Mouse (Mus musculus): Measurements from ENCODE around the gene Gm9936. TPM values are rescaled to one million over a fixed set of nuclear protein-coding genes. Genes with fewer than 3 reads are reported as not detected.
"Not testable (repeated sequence)": the region's sequence is repeated elsewhere in the genome, so short reads cannot be mapped to it uniquely, and the experiment has no call there.

The Gm9936 gene
- total RNA-seq, 2 experiments from 2014 or later: 0.14 to 0.17 TPM

DNA sequence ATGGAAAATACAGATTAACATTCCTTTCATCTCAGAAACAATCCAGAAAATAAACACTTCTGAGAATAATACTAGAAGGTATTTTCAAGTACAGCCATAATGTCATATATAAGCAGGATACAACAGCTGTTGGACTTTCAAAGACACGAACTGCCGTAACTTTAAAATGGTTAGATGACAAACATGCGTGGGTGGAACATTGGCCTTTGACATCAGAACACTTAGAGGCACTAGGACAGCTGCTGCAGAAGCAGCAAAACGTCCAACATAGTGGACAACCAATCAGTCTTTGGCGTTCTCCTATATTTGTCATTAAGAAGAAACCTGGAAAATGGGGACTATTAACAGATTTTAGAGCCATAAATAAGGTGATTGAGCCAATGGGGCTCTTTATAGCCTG, 18.0 kb downstream of the Gm9936 start:
- not testable (repeated sequence) for DNase-seq (ENCODE audit: low spot score in 2 of 2)

DNA sequence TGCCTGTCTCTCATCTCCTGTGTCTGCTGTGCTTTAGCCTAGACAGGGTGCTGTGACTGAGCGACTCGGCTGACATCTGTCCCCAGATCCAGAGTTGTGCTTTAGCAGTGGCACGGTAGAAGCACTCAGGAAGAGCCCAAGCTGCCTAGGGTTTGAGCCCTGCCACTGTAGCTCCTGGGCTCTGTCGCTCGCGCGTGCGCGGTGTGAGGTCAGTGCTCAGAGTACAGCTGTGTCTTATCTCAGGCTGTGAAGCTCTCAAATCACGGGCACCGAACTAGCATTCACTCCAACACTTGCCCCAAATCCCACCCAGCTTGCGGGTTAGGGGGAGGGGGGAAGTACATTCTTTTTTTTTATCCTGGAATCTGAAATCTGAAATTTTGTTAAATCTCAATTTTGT, 21.6 kb downstream of the Gm9936 start:
- no peak for DNase-seq (ENCODE audit: low spot score in 2 of 2)

DNA sequence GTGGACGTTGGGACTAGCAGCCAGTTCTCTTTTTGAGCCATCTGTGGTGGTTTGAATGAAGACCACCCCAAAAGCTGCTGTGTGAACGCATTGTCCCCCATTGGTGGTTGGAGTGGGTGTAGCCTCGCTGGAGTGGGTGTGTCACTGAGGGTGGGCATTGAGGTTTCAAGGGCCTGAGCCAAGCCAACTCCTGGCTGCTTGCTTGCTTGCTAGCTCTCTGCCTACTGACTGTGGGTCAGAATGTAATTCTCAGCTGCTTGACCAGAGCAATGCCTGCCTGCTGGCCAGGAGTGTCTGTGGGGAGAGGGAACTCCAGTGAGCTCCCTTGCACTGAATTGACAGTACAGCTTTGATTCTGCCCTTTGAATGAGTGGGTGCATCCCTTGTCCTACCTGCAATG, 28.7 kb downstream of the Gm9936 start:
- DNase-seq (ENCODE audit: low spot score in 2 of 2): no peak

DNA sequence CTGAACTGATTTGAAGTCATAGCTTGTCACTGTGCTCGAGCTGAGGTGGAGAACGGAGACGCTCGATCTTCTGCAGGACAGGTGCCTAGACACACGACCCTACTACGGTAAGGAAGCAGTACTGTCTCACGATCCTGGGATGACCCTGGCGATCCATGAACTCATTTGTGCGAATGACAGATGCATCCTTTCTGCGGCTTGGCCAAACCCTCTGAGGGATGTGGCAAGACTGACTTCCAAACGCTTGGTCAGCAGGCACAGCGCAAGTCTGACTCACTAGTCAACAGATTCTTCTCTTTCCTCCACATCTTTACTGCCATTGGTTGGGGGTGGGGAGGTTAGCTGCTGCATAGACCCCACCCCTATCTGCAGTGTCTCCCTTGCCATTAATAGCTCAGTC, 31.1 kb downstream of the Gm9936 start:
- DNase-seq (ENCODE audit: low spot score in 2 of 2): no peak

DNA sequence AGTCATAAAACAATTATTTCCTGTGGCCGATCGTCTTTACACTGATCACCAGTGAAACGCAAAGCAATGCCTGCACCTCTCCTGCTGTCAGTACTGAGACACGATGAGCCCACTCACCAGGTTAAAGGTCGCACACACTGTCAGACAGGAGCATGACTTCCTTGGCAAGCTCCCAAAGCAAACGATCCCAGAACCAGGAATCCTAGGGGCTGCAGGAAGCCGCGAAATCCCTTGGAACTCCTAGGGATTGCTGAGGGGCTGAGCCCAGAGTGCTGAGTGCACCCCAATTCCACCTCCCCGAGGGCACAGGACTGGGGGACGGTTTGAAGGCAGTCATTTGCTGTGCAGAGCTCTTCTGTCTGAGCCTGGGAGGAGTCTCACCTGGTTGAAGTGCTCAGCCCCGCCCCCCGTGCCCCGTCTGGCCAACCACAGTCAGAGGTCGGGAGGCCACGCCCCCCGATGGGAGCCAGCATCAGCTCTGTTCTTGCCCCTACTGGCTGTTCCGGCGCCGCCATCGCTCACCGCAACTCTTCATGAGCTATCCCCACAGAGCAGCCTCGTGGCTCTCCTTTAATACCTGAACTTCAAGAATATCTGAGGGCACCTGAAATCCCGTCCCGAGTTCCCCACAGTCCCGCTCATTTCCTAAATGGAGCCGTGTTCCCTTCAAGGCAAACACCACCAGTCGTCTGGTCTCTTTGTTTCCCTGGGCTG, 32.3 kb downstream of the Gm9936 start:
- DNase-seq (ENCODE audit: low spot score in 2 of 2): peak in 1 of 2 experiments; percentile 55

DNA sequence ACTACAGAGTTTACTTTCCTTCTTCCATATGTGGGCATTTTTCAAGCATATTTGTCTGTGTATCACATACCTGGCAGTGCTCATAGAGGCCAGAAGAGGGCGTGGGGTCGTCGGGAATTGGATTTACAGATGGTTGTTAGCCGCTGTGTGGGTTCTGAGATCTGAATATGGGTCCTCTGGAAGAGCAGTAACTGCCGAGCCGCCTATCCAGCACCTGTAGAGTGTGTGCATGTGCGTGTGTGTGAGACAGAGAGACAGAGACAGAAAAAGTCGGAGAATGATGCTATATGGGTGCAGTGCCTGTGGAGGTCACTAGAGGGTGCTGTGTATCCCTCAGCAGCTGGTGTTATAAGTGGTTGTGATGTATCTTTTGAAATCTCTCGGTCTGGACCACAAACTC, 34.3 kb downstream of the Gm9936 start:
- no peak for DNase-seq (ENCODE audit: low spot score in 2 of 2)

DNA sequence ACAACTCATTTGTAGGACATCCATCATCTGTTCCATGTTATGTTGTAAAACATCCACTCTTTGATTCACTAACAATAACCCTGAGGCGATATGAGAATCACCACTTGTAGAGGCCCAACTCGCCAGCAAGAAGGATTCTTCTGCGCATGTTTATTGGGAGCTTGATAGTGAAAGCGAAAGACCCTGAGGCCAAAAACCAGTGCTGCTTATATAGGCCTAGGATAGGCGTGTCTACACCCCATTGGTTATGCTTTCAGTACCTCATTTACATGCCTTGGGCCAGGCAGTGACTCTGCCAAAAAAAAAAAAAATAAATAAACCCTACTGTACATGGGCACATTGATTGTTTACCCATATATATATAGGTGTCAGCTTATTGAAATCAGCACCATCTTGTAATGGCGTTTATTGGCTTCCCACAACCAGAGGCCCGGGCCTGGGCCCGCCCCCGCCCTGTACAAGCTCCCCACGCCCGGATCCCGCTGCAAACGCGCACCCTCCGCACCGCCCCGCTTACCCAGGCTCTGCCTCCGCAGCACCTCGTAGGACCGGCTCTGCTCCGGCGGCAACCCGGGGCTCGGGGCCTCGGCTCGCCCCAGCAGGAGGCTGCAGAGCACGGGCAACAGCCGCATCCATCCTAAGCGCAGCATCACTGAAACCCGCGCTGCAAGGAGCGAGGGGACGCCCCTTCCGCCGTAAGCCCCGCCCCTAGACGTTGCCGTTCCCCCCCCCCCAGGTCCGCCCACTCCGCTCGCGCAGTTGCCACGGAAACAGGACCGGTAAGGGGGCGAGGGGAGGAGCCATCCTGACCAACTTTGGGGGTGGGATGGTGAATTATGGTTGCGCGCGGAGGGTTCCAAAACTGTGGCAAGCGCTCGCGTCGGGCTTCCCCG, 35.4 kb downstream of the Gm9936 start, which contains the start of gene 1500011B03Rik:
1500011B03Rik (minus strand) TSS at position 673 of the 893 bp plus-strand sequence.
- DNase-seq (ENCODE audit: low spot score in 2 of 2): peak; percentile 42 to 53

DNA sequence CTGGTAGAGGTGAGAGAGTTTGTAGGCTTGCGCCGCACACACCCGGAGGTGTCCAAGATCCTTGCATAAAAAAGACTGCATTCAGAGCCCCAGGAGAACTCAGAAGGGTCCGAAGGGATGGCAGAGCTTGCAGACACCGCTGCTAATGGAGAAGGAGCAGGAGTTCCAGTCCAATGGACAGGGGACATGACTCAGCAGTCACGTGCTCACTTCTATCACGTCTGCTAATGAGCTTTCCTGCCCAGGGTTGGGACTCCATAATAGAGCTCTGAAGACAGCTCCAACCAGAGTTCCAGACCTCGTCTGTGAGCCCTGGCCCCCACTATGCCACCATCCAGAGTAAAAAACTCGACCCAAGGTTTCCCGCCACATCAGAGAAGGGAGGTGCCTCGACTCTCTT, 40.4 kb downstream of the Gm9936 start:
- no peak for DNase-seq (ENCODE audit: low spot score in 2 of 2)

DNA sequence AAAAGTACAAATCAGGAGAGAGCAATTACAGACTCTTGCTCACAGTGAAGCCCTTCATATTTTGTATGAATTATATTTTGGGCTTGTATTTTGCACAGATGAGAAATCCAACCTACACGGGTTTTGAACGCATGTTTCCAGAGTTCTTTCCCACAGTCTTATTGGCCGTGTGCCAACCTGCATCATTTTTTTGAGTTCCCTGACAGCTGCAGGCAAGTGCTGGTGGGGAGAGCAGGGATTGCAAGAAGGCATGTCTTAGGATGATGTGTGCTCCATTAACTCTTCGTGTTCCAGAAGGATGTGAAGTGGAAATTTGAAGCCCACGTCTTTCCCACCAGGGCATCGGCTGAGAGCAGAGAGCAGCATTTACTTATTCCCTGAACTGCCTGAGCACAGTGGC, 41.9 kb downstream of the Gm9936 start:
- DNase-seq (ENCODE audit: low spot score in 2 of 2): no peak

DNA sequence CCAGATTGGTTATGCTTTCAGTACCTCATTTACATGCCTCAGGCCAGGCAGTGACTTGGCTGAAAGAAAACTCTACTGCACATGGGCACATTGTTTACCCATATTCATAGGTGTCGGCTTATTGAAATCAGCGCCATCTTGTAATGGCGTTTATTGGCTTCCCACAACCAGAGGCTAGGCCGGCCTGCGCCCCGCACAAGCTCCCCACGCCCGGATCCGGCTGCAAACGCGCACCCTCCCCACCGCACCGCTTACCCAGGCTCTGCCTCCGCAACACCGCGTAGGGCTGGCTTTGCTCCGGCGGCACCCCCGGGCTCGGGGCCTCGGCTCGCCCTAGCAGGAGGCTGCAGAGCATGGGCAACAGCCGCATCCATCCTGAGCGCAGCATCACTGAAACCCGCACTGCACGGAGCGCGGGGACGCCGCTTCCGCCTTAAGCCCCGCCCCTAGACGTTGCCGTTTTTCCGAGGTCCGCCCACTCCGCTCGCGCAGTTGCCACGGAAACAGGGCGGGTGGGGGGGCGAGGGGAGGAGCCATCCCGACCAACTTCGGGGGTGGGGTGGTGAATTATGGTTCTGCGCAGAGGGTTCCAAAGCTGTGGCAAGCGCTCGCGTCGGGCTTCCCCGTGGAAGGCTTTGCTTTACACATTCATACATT, 44.8 kb downstream of the Gm9936 start:
- peak; percentile 57 to 68 for DNase-seq (ENCODE audit: low spot score in 2 of 2)

DNA sequence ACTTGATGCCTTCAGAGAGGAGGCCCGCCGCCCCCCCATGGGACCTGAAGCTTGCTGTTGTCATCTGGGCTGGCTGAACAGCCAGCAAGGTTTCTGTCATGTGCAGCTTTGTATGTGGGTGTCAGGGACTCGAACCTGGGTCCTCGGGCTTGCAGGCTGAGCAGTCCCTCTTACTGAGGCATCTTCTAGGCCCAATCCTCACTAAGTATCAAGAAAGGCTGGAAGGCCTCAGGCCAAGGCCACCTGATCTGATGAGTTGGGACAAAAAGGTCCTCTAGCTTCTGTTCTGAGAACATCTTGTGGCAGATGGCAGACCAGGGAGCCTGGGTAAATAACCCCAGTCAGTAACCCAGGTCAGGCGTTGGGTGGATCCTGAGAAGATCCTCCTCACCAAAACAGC, 48.7 kb downstream of the Gm9936 start:
- no peak for DNase-seq (ENCODE audit: low spot score in 2 of 2)

DNA sequence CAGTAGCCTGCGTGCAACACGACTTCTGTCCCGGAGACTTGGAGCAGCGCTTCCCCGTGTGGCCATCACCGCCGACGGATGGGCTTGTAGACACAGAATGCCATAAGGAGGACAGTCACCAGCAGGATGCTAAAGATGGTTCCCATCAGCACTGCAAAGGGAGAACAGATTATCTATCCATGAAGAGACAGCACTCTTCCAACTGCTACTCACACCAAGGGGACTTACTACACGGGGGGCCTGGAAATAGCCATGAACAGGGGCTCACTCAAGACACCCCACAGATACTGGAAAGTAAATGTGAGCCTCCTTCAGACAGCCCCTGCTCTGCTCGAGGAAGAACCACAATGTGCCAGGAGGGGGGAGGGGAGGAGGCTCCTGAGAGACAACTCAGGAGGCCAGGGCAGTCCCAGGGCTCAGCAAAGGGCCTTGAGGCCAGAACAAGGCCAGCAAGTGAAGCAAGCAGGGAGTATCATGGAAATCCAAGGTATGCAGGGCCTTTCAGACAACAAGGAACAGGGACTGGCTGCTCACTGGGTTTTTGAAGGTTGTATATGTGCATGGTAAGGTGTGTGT, 49.2 kb downstream of the Gm9936 start:
- DNase-seq (ENCODE audit: low spot score in 2 of 2): peak in 1 of 2 experiments; percentile 31

DNA sequence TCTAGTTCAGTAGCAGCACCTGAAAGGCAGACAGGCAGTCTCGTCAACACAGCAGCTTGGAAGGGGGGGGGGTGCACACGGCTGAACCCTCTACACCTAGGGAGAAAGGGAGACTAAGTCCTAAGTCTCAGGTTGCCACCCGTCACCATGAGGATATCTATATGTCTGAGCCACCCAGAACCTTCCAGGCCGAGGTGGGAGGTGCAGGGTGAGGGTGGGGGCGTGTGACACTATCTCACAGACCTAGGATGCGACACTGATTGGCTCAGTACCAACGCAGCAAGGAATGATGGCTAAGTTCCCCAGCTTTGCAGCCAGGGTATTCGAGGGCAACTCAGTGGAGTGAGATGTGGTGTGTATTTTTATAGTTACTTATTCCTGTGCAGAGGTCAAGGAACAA, 50.1 kb downstream of the Gm9936 start:
- DNase-seq (ENCODE audit: low spot score in 2 of 2): no peak

DNA sequence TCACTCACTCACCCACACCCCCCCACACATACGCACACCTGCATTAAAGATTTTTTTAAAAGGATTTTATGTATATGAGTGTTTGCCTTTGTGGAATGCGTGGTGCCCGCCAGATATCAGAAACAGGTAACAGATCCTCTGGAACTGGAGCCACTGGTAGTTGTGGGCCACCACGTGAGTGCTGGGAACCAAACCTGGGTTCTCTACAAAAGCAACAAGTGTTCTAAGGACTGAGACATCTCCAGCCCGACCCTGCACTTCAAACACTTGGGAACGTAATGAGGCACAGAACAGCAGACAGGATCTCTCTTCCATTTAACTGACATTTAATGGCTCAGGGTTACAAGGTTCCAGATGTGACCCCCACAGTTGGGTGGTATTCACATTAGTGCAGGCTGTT, 50.6 kb downstream of the Gm9936 start:
- no peak for DNase-seq (ENCODE audit: low spot score in 2 of 2)

DNA sequence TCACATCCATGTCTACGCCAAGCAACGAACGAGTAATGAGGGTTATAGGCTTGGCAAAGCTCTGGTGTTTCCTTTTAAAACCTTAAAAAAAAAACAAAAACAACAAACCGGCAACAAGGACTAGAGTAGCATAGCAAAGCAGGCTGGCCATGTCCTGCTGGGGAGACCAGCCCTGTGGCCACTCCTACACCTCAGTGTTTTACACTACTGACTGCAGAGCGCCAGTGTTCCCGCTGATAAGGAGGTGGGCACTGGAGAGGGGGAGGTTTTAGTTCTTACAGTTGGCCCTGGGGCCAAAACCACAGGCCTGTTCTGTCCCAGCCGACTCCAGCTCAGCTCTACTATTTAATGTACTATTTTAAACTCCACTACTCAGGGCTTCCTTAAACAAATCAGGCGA, 51.0 kb downstream of the Gm9936 start:
- DNase-seq (ENCODE audit: low spot score in 2 of 2): no peak

DNA sequence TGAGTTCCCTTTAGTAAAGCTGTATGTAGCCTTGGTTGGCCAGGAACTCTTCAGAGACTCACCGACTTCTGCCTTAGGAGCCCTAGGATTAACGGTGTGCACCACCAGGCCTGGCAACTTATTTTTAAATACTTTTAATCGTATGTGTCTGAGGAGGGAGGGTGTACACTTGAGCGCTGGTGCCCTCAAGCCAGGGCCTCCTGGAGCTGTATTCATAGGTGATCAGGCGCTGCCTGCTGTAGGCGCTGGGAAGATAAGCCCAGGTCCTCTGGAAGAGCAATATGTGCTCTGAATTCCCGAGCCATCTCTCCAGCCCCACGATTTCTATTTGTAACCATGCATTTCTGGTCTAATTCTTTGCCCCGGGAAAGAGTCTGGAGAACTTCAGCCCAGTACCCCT, 51.4 kb downstream of the Gm9936 start:
- DNase-seq (ENCODE audit: low spot score in 2 of 2): no peak

DNA sequence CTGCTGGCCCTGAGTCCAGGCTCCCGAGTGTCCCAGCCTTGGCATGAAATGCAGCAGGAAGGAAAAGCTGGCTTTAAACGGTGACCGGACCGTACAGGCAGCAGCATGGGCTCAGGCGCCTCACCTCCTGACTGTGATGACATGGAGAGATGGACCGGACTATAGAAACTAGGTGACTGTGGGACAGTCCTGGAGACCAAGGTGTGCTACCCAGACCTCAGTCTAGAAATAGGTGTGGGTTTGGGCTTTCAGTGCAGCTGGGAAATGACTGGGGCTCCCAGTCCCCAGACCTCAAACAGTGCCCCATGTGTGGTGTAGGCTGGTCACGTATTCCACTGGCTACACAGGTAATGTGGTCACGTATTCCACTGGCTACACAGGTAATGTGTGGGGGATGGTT, 51.8 kb downstream of the Gm9936 start:
- DNase-seq (ENCODE audit: low spot score in 2 of 2): no peak

All from adrenal gland, postnatal 4 days (tissue).